Comparison of ENCODE assay signal across 9 mouse cellular contexts in genomic region chr1:91239112-91239511, GRCm38 (mm10). TPM values are rescaled to one million over a fixed set of nuclear protein-coding genes. Genes with fewer than 3 reads are reported as not detected.
A peak's percentile ranks its signal among the peaks of the same experiment; 100 is the strongest.
DNase-seq lines count a peak whose midpoint lies in the region; ATAC-seq and TF ChIP-seq lines count a peak whose summit lies in the region.
"Had no signal": no experiment of that assay in that cellular context is flagged by ENCODE, and none has a peak within 500 bp of the region (broad histone marks: within the 10 kb centered on the region; RNA-seq: fewer than 3 reads in every experiment).

No protein-coding gene starts in this region.

- WGBS in midbrain, embryonic 10.5 days: 19% methylated on average over 5 of the region's 5 CpGs
- WGBS in midbrain, embryonic 13.5 days: 16% methylated on average over 5 of the region's 5 CpGs
- WGBS in liver, embryonic 13.5 days (ENCODE audit: insufficient replicate concordance): 15% methylated on average over 5 of the region's 5 CpGs

- H3K4me2 ChIP-seq in midbrain, embryonic 13.5 days (replicated peaks): no peak overlapping the region
- H3K4me2 ChIP-seq in liver, embryonic 13.5 days: no peak overlapping the region
- H3K4me2 ChIP-seq: embryonic facial prominence, embryonic 13.5 days had no signal

- no peak overlapping the region for H3K9ac ChIP-seq in midbrain, embryonic 13.5 days (replicated peaks)
- H3K9ac ChIP-seq in liver, embryonic 13.5 days: no peak overlapping the region
- H3K9ac ChIP-seq: embryonic facial prominence, embryonic 13.5 days had no signal

- ATAC-seq in midbrain, embryonic 13.5 days: no peak
- ATAC-seq in liver, embryonic 13.5 days (ENCODE audit: low read depth): peak; percentile 47; the same call in 1 of the 2 replicates

- no peaks in the 10 kb centered on the region for H3K4me1 ChIP-seq in midbrain, embryonic 10.5 days
- no peaks in the 10 kb centered on the region for H3K4me1 ChIP-seq in midbrain, embryonic 13.5 days (replicated peaks)
- H3K4me1 ChIP-seq in embryonic fibroblast, embryonic 13.5 days (ENCODE audit: control insufficient read depth, insufficient read depth, low read length): peaks cover 14% of the 10 kb centered on the region; the same call in 1 of the 2 replicates
- peaks cover 18% of the 10 kb centered on the region for H3K4me1 ChIP-seq in liver, embryonic 13.5 days (replicated peaks)
- H3K4me1 ChIP-seq: embryonic facial prominence, embryonic 13.5 days had no signal

- H3K27ac ChIP-seq in midbrain, embryonic 10.5 days (replicated peaks): no peak overlapping the region
- no peak overlapping the region for H3K27ac ChIP-seq in midbrain, embryonic 13.5 days
- H3K27ac ChIP-seq in embryonic fibroblast, embryonic 13.5 days (ENCODE audit: insufficient read depth, low read length): no peak overlapping the region
- H3K27ac ChIP-seq in liver, embryonic 13.5 days: no peak overlapping the region
- H3K27ac ChIP-seq: embryonic facial prominence, embryonic 13.5 days had no signal

- DNase-seq in midbrain, embryonic 10.5 days (ENCODE audit: low spot score): peak; percentile 39
- peak; percentile 52 for DNase-seq in adrenal gland, adult 2 months
- peak; percentile 60 for DNase-seq in induced T-regulatory cell, adult 2 months (ENCODE audit: low read depth)
- no peak for DNase-seq in liver, embryonic 13.5 days
- DNase-seq in right cerebral cortex, adult 18-20 months: peak; percentile 44
- DNase-seq in yolk sac, embryonic 10.5 days (ENCODE audit: low spot score): peak; percentile 37

- H3K36me3 ChIP-seq in midbrain, embryonic 10.5 days: no peaks in the 10 kb centered on the region
- H3K36me3 ChIP-seq in midbrain, embryonic 13.5 days: no peaks in the 10 kb centered on the region
- H3K36me3 ChIP-seq in liver, embryonic 13.5 days: no peaks in the 10 kb centered on the region
- H3K36me3 ChIP-seq: embryonic facial prominence, embryonic 13.5 days had no signal

- H3K27me3 ChIP-seq in midbrain, embryonic 10.5 days (ENCODE audit: low read depth, poor library complexity, severe bottlenecking): no peaks in the 10 kb centered on the region
- no peaks in the 10 kb centered on the region for H3K27me3 ChIP-seq in midbrain, embryonic 13.5 days
- H3K27me3 ChIP-seq in liver, embryonic 13.5 days: no peaks in the 10 kb centered on the region
- H3K27me3 ChIP-seq: embryonic facial prominence, embryonic 13.5 days had no signal

- H3K9me3 ChIP-seq in midbrain, embryonic 10.5 days (replicated peaks): no peaks in the 10 kb centered on the region
- no peaks in the 10 kb centered on the region for H3K9me3 ChIP-seq in midbrain, embryonic 13.5 days
- no peaks in the 10 kb centered on the region for H3K9me3 ChIP-seq in liver, embryonic 13.5 days (replicated peaks)
- H3K9me3 ChIP-seq: embryonic facial prominence, embryonic 13.5 days had no signal

- peak; percentile 42; the same call in 1 of the 2 replicates for TF ChIP-seq CTCF in embryonic fibroblast, embryonic 13.5 days (IDR thresholded peaks at IDR 0.05; ENCODE audit: borderline replicate concordance, insufficient read depth, low read length)

- TF ChIP-seq POLR2A in embryonic fibroblast, embryonic 13.5 days (IDR thresholded peaks at IDR 0.05; ENCODE audit: low read depth, low read length): no peak

- H3K4me3 ChIP-seq in midbrain, embryonic 10.5 days: no peak overlapping the region
- H3K4me3 ChIP-seq in midbrain, embryonic 13.5 days (replicated peaks): no peak overlapping the region
- H3K4me3 ChIP-seq in embryonic fibroblast, embryonic 13.5 days (ENCODE audit: insufficient read depth, low read length): no peak overlapping the region
- no peak overlapping the region for H3K4me3 ChIP-seq in liver, embryonic 13.5 days (replicated peaks)
- H3K4me3 ChIP-seq: embryonic facial prominence, embryonic 13.5 days had no signal

RNA-seq across cellular contexts. Expression of gene Ube2f, which starts 11.0 kb away (rescaled TPM):
- polyA plus RNA-seq in midbrain, embryonic 10.5 days (2016; fragmentation: Nextera tagmentation; extraction: Ambion mirVana): 87.8 and 92.1 TPM in 2 replicates
- 70.5 and 72.8 TPM in 2 replicates for polyA plus RNA-seq in midbrain, embryonic 13.5 days (2015; fragmentation: Nextera tagmentation; extraction: Ambion mirVana)
- total RNA-seq in adrenal gland, adult 2 months (2021): 100 to 1,000 TPM in 1 of 2 experiments, 10 to 100 TPM in 1; 64.8 to 109 TPM
- 11.7 and 13.9 TPM in 2 replicates for polyA plus RNA-seq in adrenal gland, adult 2 months (2012; rRNA removed)
- 59.0 and 71.7 TPM in 2 replicates for polyA plus RNA-seq in embryonic fibroblast, embryonic 13.5 days (2011; ENCODE audit: insufficient read length, low read depth, missing spikeins)
- polyA plus RNA-seq in liver, embryonic 13.5 days (2015; fragmentation: Nextera tagmentation; extraction: Ambion mirVana): 71.1 and 77.5 TPM in 2 replicates

RNA-seq across cellular contexts. Expression of gene Scly, which starts 59.0 kb away (rescaled TPM):
- polyA plus RNA-seq in midbrain, embryonic 10.5 days (2016; fragmentation: Nextera tagmentation; extraction: Ambion mirVana): 17.3 and 18.6 TPM in 2 replicates
- polyA plus RNA-seq in midbrain, embryonic 13.5 days (2015; fragmentation: Nextera tagmentation; extraction: Ambion mirVana): 11.6 and 12.4 TPM in 2 replicates
- 10 to 100 TPM; 22.9 to 28.4 TPM for total RNA-seq in adrenal gland, adult 2 months (2021)
- polyA plus RNA-seq in adrenal gland, adult 2 months (2012; rRNA removed): 15.1 and 20.7 TPM in 2 replicates
- 6.4 and 8.7 TPM in 2 replicates for polyA plus RNA-seq in embryonic fibroblast, embryonic 13.5 days (2011; ENCODE audit: insufficient read length, low read depth, missing spikeins)
- 24.9 and 30.1 TPM in 2 replicates for polyA plus RNA-seq in liver, embryonic 13.5 days (2015; fragmentation: Nextera tagmentation; extraction: Ambion mirVana)

RNA-seq across cellular contexts. Expression of gene Ramp1, which starts 59.5 kb away (rescaled TPM):
- polyA plus RNA-seq in midbrain, embryonic 10.5 days (2016; fragmentation: Nextera tagmentation; extraction: Ambion mirVana): 0.47 and 0.48 TPM in 2 replicates
- 1.1 and 1.2 TPM in 2 replicates for polyA plus RNA-seq in midbrain, embryonic 13.5 days (2015; fragmentation: Nextera tagmentation; extraction: Ambion mirVana)
- 10 to 100 TPM in 1 of 2 experiments, 1 to 10 TPM in 1; 8.0 to 10.7 TPM for total RNA-seq in adrenal gland, adult 2 months (2021)
- polyA plus RNA-seq in adrenal gland, adult 2 months (2012; rRNA removed): 19.9 and 26.5 TPM in 2 replicates
- polyA plus RNA-seq in embryonic fibroblast, embryonic 13.5 days (2011; ENCODE audit: insufficient read length, low read depth, missing spikeins): 5.7 and 7.6 TPM in 2 replicates
- 4.1 and 5.3 TPM in 2 replicates for polyA plus RNA-seq in liver, embryonic 13.5 days (2015; fragmentation: Nextera tagmentation; extraction: Ambion mirVana)
